Mouse (Mus musculus) MEL (cell line): ENCODE measurements around the gene Trim3. TPM values are rescaled to one million over a fixed set of nuclear protein-coding genes. Genes with fewer than 3 reads are reported as not detected.

Experiments
- DNase-seq: peaks from one replicate; pipeline ENCODE4 v3.0.0; 2011; ENCODE audit warnings: low read depth, low spot score
- H3K27ac ChIP-seq: 2 replicates; pipeline ENCODE4 v1.5.1; 2012; ENCODE audit warnings: low read depth, mild to moderate bottlenecking, control low read depth, low read length, moderate library complexity; ENCODE audit not compliant: control insufficient read depth
- H3K27me3 ChIP-seq, 2 experiments: fragments of 150-350 bp in 1 of 2; sonication (generic) in 1 of 2; 2 replicates each; pipeline ENCODE4 v1.6.1; 2012; ENCODE audit warnings: low read length in 2 of 2, mild to moderate bottlenecking in 2 of 2, improper control_type of control experiment in 1 of 2, moderate library complexity in 1 of 2; ENCODE audit not compliant: insufficient read depth in 2 of 2, control insufficient read depth in 1 of 2
- H3K36me3 ChIP-seq, 2 experiments: 2 replicates each; pipeline ENCODE4 v1.6.1; 2012 to 2014; ENCODE audit warnings: low read length in 2 of 2, improper control_type of control experiment in 1 of 2, inconsistent platforms in 1 of 2, mild to moderate bottlenecking in 1 of 2; ENCODE audit not compliant: insufficient read depth in 2 of 2, control insufficient read depth in 1 of 2
- H3K4me1 ChIP-seq, 2 experiments: fragments of 150-350 bp in 1 of 2; sonication (generic) in 1 of 2; 2 replicates each; pipeline ENCODE4 v1.6.1; 2012; ENCODE audit warnings: low read length in 2 of 2, improper control_type of control experiment in 1 of 2, mild to moderate bottlenecking in 1 of 2; ENCODE audit not compliant: insufficient read depth in 2 of 2, control insufficient read depth in 1 of 2
- H3K4me3 ChIP-seq, 2 experiments: fragments of 150-350 bp in 1 of 2; sonication (generic) in 1 of 2; 2 replicates each; pipeline ENCODE4 v1.5.1; 2012; ENCODE audit warnings: low read depth in 2 of 2, low read length in 2 of 2, mild to moderate bottlenecking in 2 of 2, moderate library complexity in 2 of 2, control low read depth in 1 of 2, improper control_type of control experiment in 1 of 2; ENCODE audit not compliant: control insufficient read depth in 1 of 2, insufficient read depth in 1 of 2
- H3K79me2 ChIP-seq: 2 replicates; pipeline ENCODE4 v1.6.1; 2012; ENCODE audit warnings: mild to moderate bottlenecking, low read length, moderate library complexity; ENCODE audit not compliant: control insufficient read depth, poor library complexity, insufficient read depth
- H3K9ac ChIP-seq: 2 replicates; pipeline ENCODE4 v1.6.1; 2012; ENCODE audit warnings: low read depth, mild to moderate bottlenecking, control low read depth, low read length, moderate library complexity; ENCODE audit not compliant: control insufficient read depth, poor library complexity, severe bottlenecking
- H3K9me3 ChIP-seq: fragments of 150-350 bp; sonication (generic); replicated peaks from 2 replicates; pipeline ENCODE4 v1.6.1; 2012; ENCODE audit warnings: mild to moderate bottlenecking, low read length, improper control_type of control experiment, moderate library complexity; ENCODE audit not compliant: insufficient read depth
- BHLHE40 ChIP-seq: IDR thresholded peaks from 2 replicates; pipeline ENCODE4 v1.6.1; 2012; ENCODE audit warnings: low read depth, mild to moderate bottlenecking, inconsistent platforms, low read length, improper control_type of control experiment, borderline replicate concordance
- CHD2 ChIP-seq: IDR thresholded peaks from 2 replicates; pipeline ENCODE4 v1.6.1; 2011; ENCODE audit warnings: low read length, improper control_type of control experiment
- CTCF ChIP-seq, 3 experiments: IDR thresholded peaks in 2 of 3; conservative IDR thresholded peaks in 1 of 3; 2 replicates each; pipeline ENCODE4 v1.5.1; 2011 to 2012; ENCODE audit warnings: low read length in 3 of 3, low read depth in 2 of 3, mild to moderate bottlenecking in 2 of 3, improper control_type of control experiment in 1 of 3, inconsistent platforms in 1 of 3, mixed read lengths in 1 of 3, moderate library complexity in 1 of 3; ENCODE audit not compliant: control insufficient read depth in 1 of 3, insufficient read depth in 1 of 3, poor library complexity in 1 of 3, severe bottlenecking in 1 of 3
- ELF1 ChIP-seq: IDR thresholded peaks from 2 replicates; pipeline ENCODE4 v1.6.1; 2014; ENCODE audit warnings: low read depth, mild to moderate bottlenecking, inconsistent platforms, low read length, improper control_type of control experiment, moderate library complexity
- ETS1 ChIP-seq: IDR thresholded peaks from 2 replicates; pipeline ENCODE4 v1.6.1; 2012; ENCODE audit warnings: low read depth, mild to moderate bottlenecking, inconsistent platforms, low read length, improper control_type of control experiment, moderate library complexity
- JUND ChIP-seq: IDR thresholded peaks from 2 replicates; pipeline ENCODE4 v1.6.1; 2011; ENCODE audit warnings: low read depth, mild to moderate bottlenecking, improper control_type of control experiment, low read length
- MAZ ChIP-seq: IDR thresholded peaks from 2 replicates; pipeline ENCODE4 v1.6.1; 2012; ENCODE audit warnings: low read depth, mild to moderate bottlenecking, inconsistent platforms, low read length, improper control_type of control experiment
- MEF2A ChIP-seq: IDR thresholded peaks from 2 replicates; pipeline ENCODE4 v1.6.1; 2014; ENCODE audit warnings: low read depth, mild to moderate bottlenecking, inconsistent platforms, low read length, improper control_type of control experiment; ENCODE audit not compliant: poor library complexity, insufficient replicate concordance, severe bottlenecking; ENCODE audit errors: extremely low read depth
- MXI1 ChIP-seq: IDR thresholded peaks from 2 replicates; pipeline ENCODE4 v1.6.1; 2011; ENCODE audit warnings: mild to moderate bottlenecking, low read depth, low read length, improper control_type of control experiment
- MYC ChIP-seq: IDR thresholded peaks from 2 replicates; pipeline ENCODE4 v1.6.1; 2011; ENCODE audit warnings: low read depth, mild to moderate bottlenecking, low read length, improper control_type of control experiment, moderate library complexity
- NELFE ChIP-seq: IDR thresholded peaks from 2 replicates; pipeline ENCODE4 v1.6.1; 2011; ENCODE audit warnings: low read depth, low read length, improper control_type of control experiment
- NRF1 ChIP-seq: IDR thresholded peaks from 2 replicates; pipeline ENCODE4 v1.6.1; 2014; ENCODE audit warnings: low read depth, mild to moderate bottlenecking, inconsistent platforms, low read length, improper control_type of control experiment, moderate library complexity; ENCODE audit not compliant: poor library complexity, insufficient read depth, severe bottlenecking
- POLR2A ChIP-seq, 2 experiments: IDR thresholded peaks; 2 replicates each; pipeline ENCODE4 v1.6.1; 2011 to 2012; ENCODE audit warnings: low read length in 2 of 2, mild to moderate bottlenecking in 2 of 2, control low read depth in 1 of 2, improper control_type of control experiment in 1 of 2, low read depth in 1 of 2, moderate library complexity in 1 of 2; ENCODE audit not compliant: control insufficient read depth in 1 of 2, insufficient read depth in 1 of 2, poor library complexity in 1 of 2
- POLR2AphosphoS2 ChIP-seq: IDR thresholded peaks from 2 replicates; pipeline ENCODE4 v1.6.1; 2011; ENCODE audit warnings: low read length, improper control_type of control experiment
- RCOR1 ChIP-seq: IDR thresholded peaks from 2 replicates; pipeline ENCODE4 v1.6.1; 2012; ENCODE audit warnings: low read depth, mild to moderate bottlenecking, inconsistent platforms, low read length, improper control_type of control experiment
- SIN3A ChIP-seq: IDR thresholded peaks from 2 replicates; pipeline ENCODE4 v1.6.1; 2012; ENCODE audit warnings: low read length, improper control_type of control experiment, inconsistent platforms
- SMC3 ChIP-seq: IDR thresholded peaks from 2 replicates; pipeline ENCODE4 v1.6.1; 2011; ENCODE audit warnings: low read depth, low read length, improper control_type of control experiment
- TBP ChIP-seq: IDR thresholded peaks from 2 replicates; pipeline ENCODE4 v1.8.0; 2011; ENCODE audit warnings: low read depth, low read length, improper control_type of control experiment
- TCF12 ChIP-seq: IDR thresholded peaks from 2 replicates; pipeline ENCODE4 v1.6.1; 2014; ENCODE audit warnings: low read depth, mild to moderate bottlenecking, inconsistent platforms, low read length, improper control_type of control experiment, moderate library complexity
- UBTF ChIP-seq: IDR thresholded peaks from 2 replicates; pipeline ENCODE4 v1.6.1; 2012; ENCODE audit warnings: low read depth, mild to moderate bottlenecking, inconsistent platforms, low read length, improper control_type of control experiment, moderate library complexity, borderline replicate concordance; ENCODE audit not compliant: insufficient read depth
- USF2 ChIP-seq, 2 experiments: IDR thresholded peaks; 2 replicates each; pipeline ENCODE4 v1.6.1; 2011 to 2012; ENCODE audit warnings: improper control_type of control experiment in 2 of 2, low read length in 2 of 2, borderline replicate concordance in 1 of 2, inconsistent platforms in 1 of 2, low read depth in 1 of 2, mild to moderate bottlenecking in 1 of 2; ENCODE audit not compliant: insufficient read depth in 1 of 2
- ZMIZ1 ChIP-seq: IDR thresholded peaks from 2 replicates; pipeline ENCODE4 v1.6.1; 2012; ENCODE audit warnings: low read depth, mild to moderate bottlenecking, inconsistent platforms, low read length, improper control_type of control experiment, moderate library complexity
- polyA plus RNA-seq, 2 experiments: library from polyadenylated mRNA; stranded (reverse) in 1 of 2; unstranded in 1 of 2; fragments of >175 nt in 1 of 2; fragments of >200 nt in 1 of 2; gene quantifications; 2 replicates each; pipeline versions ENCODE4 v1.2.1 to v1.2.4; 2012; ENCODE audit warnings: low replicate concordance in 2 of 2, low read depth in 1 of 2; ENCODE audit not compliant: insufficient read length in 2 of 2, insufficient read depth in 1 of 2, missing spikeins in 1 of 2
- total RNA-seq: library from RNA; depleted of rRNA; stranded (reverse); fragments of 300-350 nt; gene quantifications from 2 replicates; pipeline ENCODE4 v1.2.3, GENCODE M21; 2012

Trim3 gene
- total and polyA plus RNA-seq, 3 experiments: 7.0 to 15.4 TPM; not detected in 1

DNA sequence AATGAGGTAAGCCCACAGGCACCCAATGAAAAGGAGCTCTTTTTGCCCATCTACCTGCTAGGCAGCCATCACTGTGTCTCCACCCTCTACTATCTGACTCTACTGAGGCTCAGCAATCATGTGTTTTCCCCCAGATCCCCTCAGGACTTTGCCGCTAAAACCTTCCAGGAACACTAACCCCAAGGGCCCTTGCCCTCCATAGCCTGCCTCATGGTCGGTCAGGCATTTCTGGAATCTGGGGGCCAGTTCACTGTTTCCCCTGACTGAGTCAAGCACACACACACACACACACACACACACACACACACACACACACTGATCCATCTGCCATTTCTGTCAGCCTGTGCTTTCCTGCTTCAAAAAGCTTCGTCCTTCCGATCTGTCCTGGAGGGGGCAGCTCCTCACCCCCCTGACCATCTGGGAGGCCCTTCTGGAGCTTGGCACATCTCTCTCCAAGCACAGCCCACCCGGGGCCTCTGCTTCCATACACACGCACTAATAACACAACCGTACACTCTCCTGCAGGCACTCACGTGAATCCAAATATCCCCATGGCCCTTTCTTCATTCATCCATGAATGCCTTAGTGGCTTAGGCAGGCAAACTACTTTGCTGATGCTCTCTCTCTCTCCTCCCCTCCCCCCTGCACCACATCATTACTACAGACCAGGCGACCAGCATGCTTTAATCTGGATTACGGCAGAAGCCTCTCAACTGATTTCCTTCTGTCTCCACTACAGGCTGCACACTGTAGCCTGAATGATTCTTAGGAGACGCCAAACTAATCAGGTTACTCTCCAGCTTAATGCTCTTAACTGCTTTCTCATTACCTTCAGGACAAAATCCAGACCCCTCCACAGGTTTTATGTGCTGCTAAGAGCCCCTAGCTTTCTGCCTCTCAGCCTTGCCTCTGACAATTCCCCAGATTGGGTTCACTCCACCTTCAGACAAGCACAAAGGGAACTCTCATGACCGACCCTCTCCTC, 63.6 kb downstream of the Trim3 start:
- Histone ChIP-seq H3K27me3 (peaks cover 0 to 2% of the 10 kb centered on the region in 2 experiments; a peak in 1 of 4 replicates), H3K27ac (no peak overlapping the region), H3K9ac (no peak overlapping the region), H3K9me3 (no peaks in the 10 kb centered on the region), H3K4me1 (no peaks in the 10 kb centered on the region), H3K4me3 (no peak overlapping the region), H3K79me2 (no peaks in the 10 kb centered on the region), H3K36me3 (no peaks in the 10 kb centered on the region)
- no peak for DNase-seq
- TF ChIP-seq MAZ (no peak), ELF1 (no peak), TCF12 (no peak), NELFE (no peak), USF2 (IDR thresholded peaks at IDR 0.05; ENCODE audit: borderline replicate concordance in 1 of 2, insufficient read depth in 1 of 2, low read depth in 1 of 2, low read length in 2 of 2) (no peak), ZMIZ1 (no peak), BHLHE40 (no peak), CHD2 (no peak), TBP (no peak), NRF1 (no peak), UBTF (no peak), SMC3 (no peak), MYC (no peak), POLR2A (IDR thresholded peaks at IDR 0.05; ENCODE audit: control insufficient read depth in 1 of 2, insufficient read depth in 1 of 2, low read depth in 1 of 2, low read length in 2 of 2, poor library complexity in 1 of 2) (no peak)

DNA sequence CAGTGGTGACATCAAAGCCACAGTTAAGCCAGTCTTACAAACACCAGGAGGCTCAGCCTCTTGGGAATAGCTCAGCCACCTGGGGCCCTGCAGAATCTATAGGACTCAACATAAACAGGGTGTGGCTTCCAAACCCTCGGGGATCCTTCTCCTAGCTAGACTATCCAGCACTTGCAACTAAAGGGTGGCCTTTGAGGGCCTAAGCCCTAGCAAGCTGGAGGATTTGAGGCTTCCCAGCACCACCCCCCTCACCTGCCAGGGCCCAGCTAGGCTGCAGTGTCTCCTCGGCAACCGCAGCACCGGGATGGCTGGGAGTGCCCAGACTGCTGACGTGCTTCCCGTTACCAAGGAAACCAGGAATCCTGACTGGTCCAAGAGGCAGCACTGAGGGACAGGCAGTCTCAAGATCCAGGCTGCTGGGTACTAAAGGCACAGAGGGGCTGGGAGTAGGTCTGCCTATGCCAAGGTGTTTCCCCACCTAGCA, 64.3 kb downstream of the Trim3 start:
- Histone ChIP-seq H3K27ac (no peak overlapping the region), H3K9ac (no peak overlapping the region), H3K27me3 (peaks cover 0 to 2% of the 10 kb centered on the region in 2 experiments; a peak in 1 of 4 replicates), H3K36me3 (no peaks in the 10 kb centered on the region), H3K9me3 (no peaks in the 10 kb centered on the region), H3K4me3 (no peak overlapping the region), H3K79me2 (no peaks in the 10 kb centered on the region), H3K4me1 (no peaks in the 10 kb centered on the region)
- DNase-seq: no peak
- TF ChIP-seq RCOR1: no peak
- TF ChIP-seq UBTF: no peak
- TF ChIP-seq JUND: no peak
- TF ChIP-seq USF2 (IDR thresholded peaks at IDR 0.05; ENCODE audit: borderline replicate concordance in 1 of 2, insufficient read depth in 1 of 2, low read depth in 1 of 2, low read length in 2 of 2): no peak
- no peak for TF ChIP-seq CTCF (IDR thresholded peaks at IDR 0.05 in 2 of 3, conservative IDR thresholded peaks at IDR 0.05 in 1 of 3; ENCODE audit: control insufficient read depth in 1 of 3, insufficient read depth in 1 of 3, low read depth in 2 of 3, low read length in 3 of 3, poor library complexity in 1 of 3, severe bottlenecking in 1 of 3)
- TF ChIP-seq SMC3: no peak
- TF ChIP-seq MYC: no peak
- TF ChIP-seq POLR2AphosphoS2: no peak
- no peak for TF ChIP-seq MXI1
- TF ChIP-seq MEF2A: no peak
- TF ChIP-seq ETS1: no peak
- no peak for TF ChIP-seq SIN3A
- no peak for TF ChIP-seq BHLHE40
